Mouse (Mus musculus) liver, embryonic 11.5 days (tissue): ENCODE measurements at regions not wholly inside any gene's neighbourhood (a gene's known extent, or its start where the extent isn't known, plus 50 kb on each side); places are given as distances from the start of the nearest gene placed in this dataset.

ENCODE experiments used
- ATAC-seq: fragments of 200-750 bp; cut with Nextera tagmentation; replicated peaks from 2 replicates; pipeline ENCODE4 v1.8.0; 2017; ENCODE audit warnings: moderate number of reproducible peaks, mild to moderate bottlenecking, moderate TSS enrichment, moderate library complexity; ENCODE audit not compliant: low FRiP score
- DNase-seq: peaks from one replicate; pipeline ENCODE4 v3.0.0-alpha.2; 2017; ENCODE audit warnings: low spot score
- H3K27ac ChIP-seq: fragments of 300-500 bp; sonication (generic); 2 replicates; pipeline ENCODE4 v1.5.1; 2014; ENCODE audit warnings: mild to moderate bottlenecking, low read depth, low read length, control low read depth
- H3K27me3 ChIP-seq: fragments of 300-500 bp; sonication (generic); replicated peaks from 2 replicates; pipeline ENCODE4 v1.6.1; 2014; ENCODE audit warnings: low read length, mixed read lengths; ENCODE audit not compliant: control insufficient read depth, insufficient read depth
- H3K36me3 ChIP-seq: fragments of 300-500 bp; sonication (generic); 2 replicates; pipeline ENCODE4 v1.6.1; 2014; ENCODE audit warnings: mild to moderate bottlenecking, low read length, moderate library complexity, mixed read lengths; ENCODE audit not compliant: control insufficient read depth, insufficient read depth
- H3K4me1 ChIP-seq: fragments of 300-500 bp; sonication (generic); replicated peaks from 2 replicates; pipeline ENCODE4 v1.6.1; 2014; ENCODE audit warnings: low read length, mixed read lengths; ENCODE audit not compliant: control insufficient read depth, insufficient read depth
- H3K4me2 ChIP-seq: fragments of 300-500 bp; sonication (generic); 2 replicates; pipeline ENCODE4 v1.6.1; 2014; ENCODE audit warnings: mild to moderate bottlenecking, control low read depth, moderate library complexity
- H3K4me3 ChIP-seq: fragments of 300-500 bp; sonication (generic); 2 replicates; pipeline ENCODE4 v1.5.1; 2014; ENCODE audit warnings: low read depth, low read length, control low read depth
- H3K9ac ChIP-seq: fragments of 300-500 bp; sonication (generic); 2 replicates; pipeline ENCODE4 v1.6.1; 2014; ENCODE audit warnings: low read depth, low read length, control low read depth
- H3K9me3 ChIP-seq: fragments of 300-500 bp; sonication (generic); 2 replicates; pipeline ENCODE4 v1.6.1; 2016; ENCODE audit warnings: low read length, inconsistent platforms, mixed read lengths; ENCODE audit not compliant: control insufficient read depth
- WGBS: fragments of 180-500 bp; shearing (Covaris S2); extraction: QIAGEN DNeasy Blood & Tissue Kit; methylation state at CpG from one replicate; pipeline ENCODE4 v1.1.7; 2014; 5-methylcytosine and 5-hydroxymethylcytosine counted together

DNA sequence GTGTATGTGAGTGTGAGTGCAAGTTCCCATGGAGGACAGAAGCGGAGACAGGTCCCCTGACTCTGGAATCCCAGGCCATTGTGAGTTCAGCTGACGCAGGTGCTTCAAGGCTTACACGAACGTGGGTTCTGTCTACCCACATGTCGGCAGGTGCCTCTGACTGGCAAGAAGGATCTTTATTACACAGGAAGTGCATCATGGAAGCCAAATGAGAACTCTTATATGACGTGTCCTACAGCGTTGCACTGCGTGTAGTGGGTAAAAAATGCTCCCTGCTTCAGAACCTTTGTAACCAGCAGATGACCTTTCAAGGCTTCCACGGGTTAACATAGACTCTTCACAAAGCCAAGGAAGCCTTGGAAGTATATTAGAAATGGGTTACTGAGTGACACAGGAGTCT is 191.1 kb upstream of the Runx1 start:
- Histone ChIP-seq H3K9me3 (no peaks in the 10 kb centered on the region), H3K4me2 (no peak overlapping the region), H3K9ac (no peak overlapping the region), H3K36me3 (no peaks in the 10 kb centered on the region), H3K4me3 (no peak overlapping the region), H3K4me1 (no peaks in the 10 kb centered on the region), H3K27me3 (peaks cover 3% of the 10 kb centered on the region; the same call in 1 of the 2 replicates), H3K27ac (no peak overlapping the region)
- DNase-seq (no peak), ATAC-seq (no peak)
- WGBS: 86% methylated on average over 9 of the region's 9 CpGs

DNA sequence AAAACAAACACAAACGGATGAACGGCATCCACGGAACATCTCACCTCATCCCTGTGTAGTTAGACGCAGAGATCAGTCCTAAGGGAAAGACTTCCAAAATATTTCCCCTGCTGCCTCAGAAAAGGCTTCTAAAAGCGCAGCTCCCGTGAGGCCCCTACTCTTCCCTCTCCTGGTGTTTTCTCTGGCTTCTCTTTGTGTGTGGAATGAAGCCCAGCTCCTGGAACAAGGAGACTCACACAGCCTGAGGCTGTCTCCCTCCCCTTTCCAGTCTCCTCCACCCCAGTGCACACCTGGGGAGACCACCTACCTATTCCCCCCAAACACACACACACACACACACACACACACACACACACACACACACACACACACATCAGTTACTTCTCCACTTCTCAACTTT is 189.7 kb upstream of the Runx1 start:
- H3K27me3 ChIP-seq: no peaks in the 10 kb centered on the region; the same call in 1 of the 2 replicates
- no peak for DNase-seq
- H3K4me1 ChIP-seq: no peaks in the 10 kb centered on the region
- H3K27ac ChIP-seq: no peak overlapping the region
- WGBS: 83% methylated on average over 6 of the region's 6 CpGs
- H3K36me3 ChIP-seq: no peaks in the 10 kb centered on the region
- no peak overlapping the region for H3K4me3 ChIP-seq
- no peak overlapping the region for H3K9ac ChIP-seq
- H3K4me2 ChIP-seq: no peak overlapping the region
- no peaks in the 10 kb centered on the region for H3K9me3 ChIP-seq
- ATAC-seq: no peak

DNA sequence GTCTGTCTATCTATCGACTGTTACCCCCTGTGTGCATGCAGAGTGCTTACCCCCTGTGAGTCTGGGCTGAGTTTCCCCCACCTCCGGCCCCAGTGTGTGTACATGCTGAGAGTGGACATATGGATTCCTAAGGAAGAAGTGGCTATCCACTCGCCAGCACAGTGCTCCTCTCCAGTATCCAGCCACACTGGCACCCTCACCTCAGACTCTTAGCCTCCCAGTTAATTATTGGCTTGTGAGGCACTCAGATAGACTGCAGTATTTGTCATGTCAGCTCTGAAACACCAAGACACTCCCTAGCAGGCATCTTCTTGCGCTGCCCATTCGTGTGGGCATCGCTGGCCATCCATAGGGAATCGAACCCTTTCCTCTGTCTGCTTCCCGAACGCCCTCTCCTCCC is 189.0 kb upstream of the Runx1 start:
- no peak overlapping the region for H3K27ac ChIP-seq
- 75% methylated on average over 9 of the region's 9 CpGs for WGBS
- H3K4me1 ChIP-seq: no peaks in the 10 kb centered on the region
- no peaks in the 10 kb centered on the region for H3K36me3 ChIP-seq
- no peak overlapping the region for H3K9ac ChIP-seq
- no peak overlapping the region for H3K4me3 ChIP-seq
- DNase-seq (no peak), ATAC-seq (no peak)
- peaks cover 1% of the 10 kb centered on the region; the same call in 1 of the 2 replicates for H3K9me3 ChIP-seq
- no peaks in the 10 kb centered on the region; the same call in 1 of the 2 replicates for H3K27me3 ChIP-seq
- no peak overlapping the region for H3K4me2 ChIP-seq

DNA sequence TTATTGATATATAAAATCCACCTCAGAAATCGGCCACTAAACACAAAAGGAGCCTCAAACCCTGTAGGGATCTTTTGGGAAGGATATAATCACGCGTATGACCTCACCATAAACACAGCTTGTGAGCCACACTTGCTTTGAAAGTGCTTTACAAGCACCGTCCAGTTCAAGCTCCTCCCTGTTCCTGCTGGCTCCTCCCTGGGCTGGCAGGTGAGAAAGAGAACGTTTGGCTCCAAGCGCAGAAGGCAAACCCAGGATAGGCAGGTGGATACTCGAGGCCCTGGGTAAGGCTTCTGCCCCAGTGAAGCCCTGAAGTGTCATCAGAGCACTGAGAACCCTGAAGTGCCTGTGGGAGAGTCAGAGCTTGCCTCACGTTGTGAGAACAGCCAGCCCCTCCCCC is 187.9 kb upstream of the Runx1 start:
- no peaks in the 10 kb centered on the region for H3K36me3 ChIP-seq
- H3K9ac ChIP-seq: no peak overlapping the region
- no peaks in the 10 kb centered on the region for H3K4me1 ChIP-seq
- no peak overlapping the region for H3K4me3 ChIP-seq
- WGBS: 50% methylated on average over 8 of the region's 8 CpGs
- H3K9me3 ChIP-seq: peaks cover 3% of the 10 kb centered on the region; the same call in 1 of the 2 replicates
- no peaks in the 10 kb centered on the region; the same call in 1 of the 2 replicates for H3K27me3 ChIP-seq
- no peak for DNase-seq
- H3K27ac ChIP-seq: no peak overlapping the region
- ATAC-seq: no peak
- H3K4me2 ChIP-seq: no peak overlapping the region

DNA sequence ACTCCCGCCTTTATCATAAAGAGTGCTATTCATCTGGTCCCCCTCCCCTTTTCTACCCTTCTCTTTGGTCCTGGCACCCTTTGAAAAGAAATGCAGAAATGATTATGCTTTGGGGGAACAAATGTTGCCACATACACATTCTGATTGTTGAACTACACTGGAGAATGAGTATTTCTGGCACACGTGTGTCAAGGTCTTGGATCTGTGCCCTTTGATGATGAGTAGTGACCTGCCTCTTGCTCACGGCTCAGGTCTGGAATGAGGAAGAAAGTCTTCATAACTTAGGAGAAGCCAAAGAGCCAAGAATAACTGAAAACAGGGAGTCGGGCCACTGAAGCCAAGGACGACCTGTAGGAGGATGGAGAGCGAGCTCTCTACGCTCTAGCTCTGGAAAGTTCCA is 187.3 kb upstream of the Runx1 start:
- H3K9ac ChIP-seq: no peak overlapping the region
- H3K36me3 ChIP-seq: no peaks in the 10 kb centered on the region
- no peak overlapping the region for H3K27ac ChIP-seq
- ATAC-seq: no peak
- H3K9me3 ChIP-seq: peaks cover 3% of the 10 kb centered on the region; the same call in 1 of the 2 replicates
- 83% methylated on average over 7 of the region's 7 CpGs for WGBS
- H3K27me3 ChIP-seq: no peaks in the 10 kb centered on the region; the same call in 1 of the 2 replicates
- H3K4me3 ChIP-seq: no peak overlapping the region
- DNase-seq: no peak
- no peaks in the 10 kb centered on the region for H3K4me1 ChIP-seq
- H3K4me2 ChIP-seq: no peak overlapping the region

DNA sequence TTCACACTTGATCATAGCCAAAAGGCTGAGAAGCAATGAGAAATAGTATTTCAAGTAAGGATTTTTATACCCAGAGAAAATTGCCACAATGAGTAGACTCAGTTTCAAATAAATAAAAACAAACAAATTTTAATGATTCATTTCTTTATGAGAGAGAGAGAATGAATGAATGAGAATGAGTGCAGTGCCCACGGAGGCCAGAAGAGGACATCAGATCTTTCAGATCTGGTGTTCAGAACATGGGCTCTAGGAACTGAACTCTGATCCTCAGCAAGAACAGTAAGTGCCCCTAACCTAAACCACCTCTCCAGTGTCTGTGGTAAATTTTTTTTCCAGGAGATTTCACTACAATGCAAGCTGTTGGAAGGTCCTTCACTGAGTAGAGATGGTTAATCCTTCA is 185.5 kb upstream of the Runx1 start:
- Histone ChIP-seq H3K9ac (no peak overlapping the region), H3K36me3 (no peaks in the 10 kb centered on the region), H3K4me2 (no peak overlapping the region), H3K27me3 (peaks cover 7% of the 10 kb centered on the region), H3K27ac (no peak overlapping the region), H3K4me1 (no peaks in the 10 kb centered on the region), H3K4me3 (no peak overlapping the region), H3K9me3 (peaks cover 3% of the 10 kb centered on the region; the same call in 1 of the 2 replicates)
- no peak for DNase-seq
- 82% methylated on average over 1 of the region's 1 CpGs for WGBS
- ATAC-seq: no peak

DNA sequence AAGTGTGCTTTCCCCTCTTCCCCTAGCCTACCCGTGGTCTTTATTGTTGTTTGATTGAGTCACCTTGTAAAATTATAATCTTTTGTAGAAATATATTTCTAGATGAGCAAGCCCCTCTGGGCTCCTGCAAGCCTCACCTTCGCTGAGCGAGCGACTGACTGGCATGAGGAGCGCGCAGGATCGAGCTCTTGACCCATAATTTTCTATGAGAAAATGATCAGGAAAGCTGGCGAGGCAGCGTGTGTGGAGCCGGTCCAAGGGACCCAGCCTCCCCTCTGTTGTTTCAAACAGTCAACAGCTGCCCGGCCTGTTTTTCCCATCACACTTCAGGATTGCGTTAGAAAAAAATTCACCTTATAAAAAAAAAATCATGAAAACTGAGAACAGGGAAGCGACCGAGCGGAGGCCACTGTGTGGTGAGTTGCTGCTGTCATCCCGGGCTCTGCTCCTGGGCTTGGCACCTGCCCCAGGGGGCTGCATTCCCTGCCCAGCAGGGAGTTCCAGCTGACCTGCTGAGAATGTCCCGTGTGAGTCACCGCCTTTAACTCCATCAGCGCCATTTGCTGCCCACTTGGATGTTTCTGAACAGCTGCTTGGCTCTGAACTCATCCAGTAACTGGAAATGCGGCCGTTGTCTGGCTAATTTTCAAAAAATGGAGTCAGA is 180.5 kb upstream of the Runx1 start:
- H3K27ac ChIP-seq: no peak overlapping the region
- no peaks in the 10 kb centered on the region for H3K4me1 ChIP-seq
- H3K4me3 ChIP-seq: no peak overlapping the region
- no peak overlapping the region for H3K9ac ChIP-seq
- 19% methylated on average over 21 of the region's 21 CpGs for WGBS
- no peaks in the 10 kb centered on the region for H3K36me3 ChIP-seq
- H3K27me3 ChIP-seq: peaks cover 10% of the 10 kb centered on the region
- no peak for DNase-seq
- H3K9me3 ChIP-seq: peaks cover 3% of the 10 kb centered on the region; the same call in 1 of the 2 replicates
- H3K4me2 ChIP-seq: peak overlapping the region; percentile 28; the same call in 1 of the 2 replicates
- no peak for ATAC-seq

DNA sequence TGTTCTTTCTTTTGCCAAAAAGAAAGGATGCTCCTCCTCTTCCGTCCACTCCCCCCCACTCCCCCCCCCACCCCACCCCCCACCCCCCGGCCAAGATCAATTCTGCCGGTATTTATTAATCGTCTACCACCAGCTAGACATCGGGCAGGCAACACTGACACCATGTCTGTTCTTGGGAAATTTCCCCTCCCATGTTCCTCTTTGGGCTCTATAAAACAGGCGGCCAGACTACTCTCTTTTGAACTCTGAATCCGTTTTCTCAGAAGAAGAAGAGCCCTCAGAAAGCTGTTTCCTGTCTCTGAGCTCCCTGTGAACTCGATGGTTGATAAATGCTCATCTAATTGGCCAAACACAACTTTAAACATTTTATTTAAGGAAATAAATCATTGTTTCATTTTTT is 179.5 kb upstream of the Runx1 start:
- no peak for DNase-seq
- Histone ChIP-seq H3K27me3 (peaks cover 10% of the 10 kb centered on the region), H3K4me3 (no peak overlapping the region), H3K9ac (no peak overlapping the region), H3K36me3 (no peaks in the 10 kb centered on the region), H3K27ac (no peak overlapping the region), H3K4me2 (no peak overlapping the region), H3K9me3 (peaks cover 3% of the 10 kb centered on the region; the same call in 1 of the 2 replicates), H3K4me1 (no peaks in the 10 kb centered on the region)
- no peak for ATAC-seq
- WGBS: 9% methylated on average over 7 of the region's 8 CpGs

DNA sequence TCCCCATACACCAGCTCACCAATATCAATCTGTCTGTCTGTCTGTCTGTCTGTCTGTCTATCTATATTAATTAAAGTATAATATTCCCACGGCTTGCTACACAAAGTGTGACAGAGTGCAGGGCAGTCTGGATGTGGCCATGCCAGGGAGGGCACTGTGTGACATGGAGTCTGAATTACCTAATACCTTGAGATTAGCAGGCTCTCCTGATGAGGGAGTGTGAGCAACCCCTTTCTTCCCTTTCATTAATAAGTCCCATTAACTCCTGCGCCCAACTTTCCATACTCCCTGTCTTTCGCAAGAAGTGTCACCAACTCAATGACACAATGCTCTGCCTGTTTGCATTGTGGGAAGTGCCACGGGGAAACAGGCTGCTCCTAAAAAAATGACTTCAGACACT is 177.9 kb upstream of the Runx1 start:
- H3K27me3 ChIP-seq: peaks cover 10% of the 10 kb centered on the region
- no peaks in the 10 kb centered on the region for H3K36me3 ChIP-seq
- H3K4me3 ChIP-seq: no peak overlapping the region
- H3K9me3 ChIP-seq: no peaks in the 10 kb centered on the region
- no peaks in the 10 kb centered on the region for H3K4me1 ChIP-seq
- no peak overlapping the region for H3K27ac ChIP-seq
- ATAC-seq (no peak), DNase-seq (no peak)
- WGBS: 77% methylated on average over 4 of the region's 4 CpGs
- H3K9ac ChIP-seq: no peak overlapping the region
- no peak overlapping the region for H3K4me2 ChIP-seq
